Mouse (Mus musculus) heart, embryonic 11.5 days (tissue): ENCODE data around the gene Nppa. TPM values are rescaled to one million over a fixed set of nuclear protein-coding genes. Genes with fewer than 3 reads are reported as not detected.

Source experiments
- ATAC-seq: fragments of 200-750 bp; cut with Nextera tagmentation; replicated peaks from 2 replicates; pipeline ENCODE4 v1.8.0; 2017; ENCODE audit warnings: moderate library complexity; ENCODE audit not compliant: insufficient number of reproducible peaks, low FRiP score, low TSS enrichment
- H3K27ac ChIP-seq: fragments of 300-500 bp; sonication (generic); 2 replicates; pipeline ENCODE4 v1.5.1; 2014; ENCODE audit warnings: mild to moderate bottlenecking, low read depth, low read length
- H3K27me3 ChIP-seq: fragments of 300-500 bp; sonication (generic); 2 replicates; pipeline ENCODE4 v1.6.1; 2014; ENCODE audit warnings: mild to moderate bottlenecking, low read length, mixed read lengths; ENCODE audit not compliant: control insufficient read depth, insufficient read depth
- H3K36me3 ChIP-seq: fragments of 300-500 bp; sonication (generic); 2 replicates; pipeline ENCODE4 v1.6.1; 2014; ENCODE audit warnings: mild to moderate bottlenecking, low read length, moderate library complexity, mixed read lengths; ENCODE audit not compliant: control insufficient read depth, insufficient read depth
- H3K4me1 ChIP-seq: fragments of 300-500 bp; sonication (generic); 2 replicates; pipeline ENCODE4 v1.6.1; 2014; ENCODE audit warnings: low read length; ENCODE audit not compliant: control insufficient read depth, insufficient read depth
- H3K4me2 ChIP-seq: fragments of 300-500 bp; sonication (generic); 2 replicates; pipeline ENCODE4 v1.6.1; 2014; ENCODE audit warnings: mild to moderate bottlenecking, moderate library complexity
- H3K4me3 ChIP-seq: fragments of 300-500 bp; sonication (generic); 2 replicates; pipeline ENCODE4 v1.5.1; 2014; ENCODE audit warnings: low read depth, low read length
- H3K9ac ChIP-seq: fragments of 300-500 bp; sonication (generic); 2 replicates; pipeline ENCODE4 v1.6.1; 2014; ENCODE audit warnings: mild to moderate bottlenecking, low read depth, low read length, moderate library complexity
- H3K9me3 ChIP-seq: fragments of 300-500 bp; sonication (generic); replicated peaks from 2 replicates; pipeline ENCODE4 v1.6.1; 2016; ENCODE audit warnings: low read length; ENCODE audit not compliant: control insufficient read depth
- WGBS: fragments of 180-500 bp; shearing (Covaris S2); extraction: QIAGEN DNeasy Blood & Tissue Kit; methylation state at CpG from one replicate; pipeline ENCODE4 v1.1.7; 2014; ENCODE audit not compliant: insufficient replicate concordance; 5-methylcytosine and 5-hydroxymethylcytosine counted together
- polyA plus RNA-seq: library from polyadenylated mRNA; unstranded; fragments of >200 nt; fragmentation: Nextera tagmentation; extraction: Ambion mirVana; gene quantifications from 2 replicates; pipeline ENCODE4 v1.2.1, GENCODE M21; 2014

Nppa gene
- polyA plus RNA-seq, 1 experiment from 2014 or later = 5,496 TPM

DNA sequence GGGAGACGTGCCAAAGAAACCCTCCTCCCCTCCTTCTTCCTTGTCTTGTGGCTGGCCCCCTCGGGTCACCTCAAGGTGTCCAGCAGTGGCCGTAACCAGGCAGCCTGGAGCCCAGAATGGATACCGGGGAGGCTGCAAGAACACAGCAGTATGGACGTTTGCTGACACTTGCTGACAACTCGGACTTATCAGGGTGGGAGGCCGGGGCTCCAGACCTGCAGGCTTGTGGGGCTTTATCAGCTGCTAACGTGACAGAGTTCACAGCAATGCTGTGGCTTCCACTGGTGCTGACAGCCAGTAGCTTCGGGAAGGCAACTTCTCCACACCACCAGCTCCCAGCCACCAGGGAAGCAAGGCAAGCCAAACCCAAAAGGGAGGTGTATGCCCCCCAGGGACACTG lies 31.2 kb upstream of the Nppa start:
- H3K4me3 ChIP-seq = no peak overlapping the region
- peaks cover 6% of the 10 kb centered on the region; the same call in 1 of the 2 replicates for H3K4me1 ChIP-seq
- peak overlapping the region; percentile 73 for H3K27ac ChIP-seq
- H3K36me3 ChIP-seq = no peaks in the 10 kb centered on the region
- H3K4me2 ChIP-seq = peak overlapping the region; percentile 42
- peak; percentile 75 for ATAC-seq
- WGBS = 5% methylated on average over 9 of the region's 9 CpGs
- no peak overlapping the region; the same call in 1 of the 2 replicates for H3K9ac ChIP-seq
- peaks cover 16% of the 10 kb centered on the region for H3K27me3 ChIP-seq
- H3K9me3 ChIP-seq = no peaks in the 10 kb centered on the region

DNA sequence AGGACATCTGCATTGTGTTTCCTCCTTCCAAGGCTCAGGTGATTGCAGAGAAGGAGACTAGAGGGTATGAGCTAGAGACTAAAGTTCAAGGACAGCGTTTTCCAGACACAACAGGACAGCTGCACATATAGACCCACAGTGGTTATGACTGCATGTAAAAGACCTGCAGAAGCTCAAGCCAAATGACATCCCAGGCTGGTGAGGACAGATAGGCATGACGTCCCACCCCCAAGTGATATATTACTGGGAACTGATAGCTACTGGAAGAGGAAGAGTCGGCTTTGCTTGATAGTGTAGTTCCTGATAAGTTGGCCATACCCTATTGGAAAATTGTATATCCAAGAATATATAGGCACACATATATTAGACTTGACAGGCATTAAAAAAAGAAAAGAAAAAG lies 24.3 kb upstream of the Nppa start:
- H3K4me2 ChIP-seq = no peak overlapping the region
- H3K36me3 ChIP-seq = no peaks in the 10 kb centered on the region
- H3K9me3 ChIP-seq = peaks cover 3% of the 10 kb centered on the region; the same call in 1 of the 2 replicates
- ATAC-seq = no peak
- no peak overlapping the region for H3K9ac ChIP-seq
- WGBS = 55% methylated on average over 3 of the region's 3 CpGs
- H3K27me3 ChIP-seq = peaks cover 9% of the 10 kb centered on the region
- H3K4me1 ChIP-seq = no peaks in the 10 kb centered on the region
- no peak overlapping the region for H3K27ac ChIP-seq
- H3K4me3 ChIP-seq = no peak overlapping the region

DNA sequence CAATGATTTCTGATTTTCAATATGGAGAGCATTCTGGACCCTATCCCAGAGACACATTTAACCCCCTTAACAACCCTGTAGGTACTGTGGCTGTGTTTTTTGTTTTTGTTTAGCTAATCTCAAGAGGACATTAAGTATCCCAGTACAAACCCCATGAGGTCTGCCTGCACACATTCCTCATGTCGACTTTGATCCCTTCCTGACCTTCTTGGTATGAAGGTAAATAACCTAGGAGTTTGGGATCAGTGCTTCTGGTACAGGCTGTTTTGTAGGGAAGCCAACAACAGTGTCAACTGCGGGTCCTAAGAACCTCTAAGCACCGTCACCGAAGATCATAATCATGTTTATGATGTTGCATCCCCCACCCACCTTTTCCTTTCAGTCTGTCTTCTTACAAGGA lies 22.8 kb upstream of the Nppa start:
- Histone ChIP-seq H3K36me3 (no peaks in the 10 kb centered on the region), H3K4me1 (no peaks in the 10 kb centered on the region), H3K27ac (no peak overlapping the region), H3K27me3 (peaks cover 18% of the 10 kb centered on the region), H3K9me3 (peaks cover 3% of the 10 kb centered on the region; the same call in 1 of the 2 replicates), H3K9ac (no peak overlapping the region), H3K4me2 (no peak overlapping the region), H3K4me3 (no peak overlapping the region)
- ATAC-seq = no peak
- 74% methylated on average over 4 of the region's 4 CpGs for WGBS

DNA sequence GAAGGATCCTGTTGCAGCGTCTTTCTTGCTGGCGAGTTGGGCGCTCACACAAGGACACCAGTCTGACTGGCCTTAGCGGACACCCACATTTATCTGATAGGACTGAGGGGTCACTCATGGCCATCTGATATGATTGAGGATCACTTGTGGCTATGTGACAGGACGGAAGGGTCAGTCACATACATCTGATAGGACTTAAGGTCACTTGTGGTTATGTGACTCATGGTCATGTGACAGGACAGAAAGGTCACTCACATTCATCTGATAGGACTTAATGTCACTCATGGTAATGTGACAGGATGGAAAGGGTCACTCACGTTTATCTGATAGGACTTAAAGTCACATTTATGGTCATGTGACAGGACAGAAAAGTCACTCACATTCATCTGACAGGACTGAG lies 22.1 kb upstream of the Nppa start:
- Histone ChIP-seq H3K36me3 (no peaks in the 10 kb centered on the region), H3K9me3 (peaks cover 3% of the 10 kb centered on the region; the same call in 1 of the 2 replicates), H3K4me2 (no peak overlapping the region), H3K27me3 (peaks cover 14% of the 10 kb centered on the region), H3K4me3 (no peak overlapping the region), H3K9ac (no peak overlapping the region), H3K4me1 (no peaks in the 10 kb centered on the region), H3K27ac (no peak overlapping the region)
- 87% methylated on average over 6 of the region's 6 CpGs for WGBS
- no peak for ATAC-seq

DNA sequence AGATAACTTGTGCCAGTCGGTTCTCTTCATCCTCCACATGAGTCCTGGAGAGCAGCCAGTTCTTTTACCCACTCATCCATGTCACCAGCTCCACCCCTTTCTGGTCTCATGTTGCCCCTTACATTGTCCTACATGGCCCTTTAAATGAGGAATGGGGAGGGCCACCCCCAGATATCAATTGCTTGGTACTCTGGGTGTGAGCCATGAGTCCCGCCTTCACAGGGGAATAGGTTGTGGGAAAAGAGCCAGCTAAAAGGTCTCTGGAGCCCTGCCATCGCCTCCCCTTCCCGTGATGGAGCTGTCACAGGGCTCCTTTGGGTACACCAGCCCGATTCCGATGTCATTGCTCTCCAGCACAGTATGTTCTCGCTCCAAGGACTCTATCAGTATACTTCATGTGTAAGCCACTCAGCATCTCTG lies 21.1 kb upstream of the Nppa start:
- 77% methylated on average over 7 of the region's 7 CpGs for WGBS
- Histone ChIP-seq H3K4me1 (no peaks in the 10 kb centered on the region), H3K4me2 (no peak overlapping the region), H3K9me3 (peaks cover 3% of the 10 kb centered on the region; the same call in 1 of the 2 replicates), H3K4me3 (no peak overlapping the region), H3K9ac (no peak overlapping the region), H3K27me3 (peaks cover 14% of the 10 kb centered on the region), H3K27ac (no peak overlapping the region), H3K36me3 (no peaks in the 10 kb centered on the region)
- ATAC-seq = no peak

DNA sequence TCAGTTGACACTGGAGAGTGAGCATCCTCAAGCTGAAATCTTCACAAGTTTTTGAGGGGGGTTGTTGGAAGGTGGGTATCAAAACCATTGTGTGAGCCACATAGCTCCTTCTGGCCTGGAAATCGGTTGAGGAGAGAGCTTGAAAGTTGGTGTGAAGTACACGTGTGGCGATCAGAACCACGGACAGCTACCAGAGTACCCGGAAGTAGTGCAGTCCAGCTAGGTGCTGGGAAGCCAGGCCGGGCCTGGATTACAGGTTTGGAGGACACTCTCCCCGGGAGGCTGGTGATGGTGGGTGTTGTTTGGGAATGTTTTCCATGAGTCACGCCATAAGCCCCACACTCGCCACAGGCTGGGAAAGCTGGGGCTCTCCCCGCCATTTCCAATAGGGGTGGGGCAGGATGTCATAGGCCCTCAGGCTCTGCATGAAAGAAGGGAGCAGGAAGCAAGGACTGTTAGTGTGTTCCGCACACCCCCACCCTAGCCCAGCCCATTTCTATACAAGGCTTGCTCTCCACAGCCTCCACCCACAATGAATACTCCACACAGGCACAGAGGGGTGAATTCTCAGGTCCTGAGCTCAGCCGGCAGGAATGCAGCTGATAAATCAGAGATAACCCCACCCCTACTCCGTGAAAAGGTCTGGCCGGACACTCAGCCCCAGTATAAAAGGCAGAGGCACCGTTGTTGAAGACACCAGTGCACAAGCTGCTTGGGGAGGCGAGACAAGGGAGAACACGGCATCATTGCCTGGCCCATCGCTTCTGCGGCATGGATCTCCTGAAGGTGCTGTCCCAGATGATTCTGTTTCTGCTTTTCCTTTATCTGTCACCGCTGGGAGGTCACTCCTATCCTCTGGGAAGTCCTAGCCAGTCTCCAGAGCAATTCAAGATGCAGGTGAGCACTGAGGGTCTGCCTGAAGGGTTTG lies 15.1 kb upstream of the Nppa start, which contains the start of gene Nppb:
Gene Nppb (plus strand): TSS at position 584 of the 928 bp plus-strand sequence.
- peak within 1 kb of the TSS; percentile 58 for H3K4me2 ChIP-seq
- WGBS = 17% methylated on average over 20 of the region's 20 CpGs
- H3K4me3 ChIP-seq = peak within 1 kb of the TSS; percentile 44
- peak within 1 kb of the TSS; percentile 74 for H3K9ac ChIP-seq
- ATAC-seq = peak; percentile 73
- H3K36me3 ChIP-seq = no peaks in the 10 kb centered on the region
- peaks cover 6% of the 10 kb centered on the region for H3K4me1 ChIP-seq
- H3K27ac ChIP-seq = peak within 1 kb of the TSS; percentile 89
- H3K27me3 ChIP-seq = peaks cover 10% of the 10 kb centered on the region
- no peaks in the 10 kb centered on the region for H3K9me3 ChIP-seq

DNA sequence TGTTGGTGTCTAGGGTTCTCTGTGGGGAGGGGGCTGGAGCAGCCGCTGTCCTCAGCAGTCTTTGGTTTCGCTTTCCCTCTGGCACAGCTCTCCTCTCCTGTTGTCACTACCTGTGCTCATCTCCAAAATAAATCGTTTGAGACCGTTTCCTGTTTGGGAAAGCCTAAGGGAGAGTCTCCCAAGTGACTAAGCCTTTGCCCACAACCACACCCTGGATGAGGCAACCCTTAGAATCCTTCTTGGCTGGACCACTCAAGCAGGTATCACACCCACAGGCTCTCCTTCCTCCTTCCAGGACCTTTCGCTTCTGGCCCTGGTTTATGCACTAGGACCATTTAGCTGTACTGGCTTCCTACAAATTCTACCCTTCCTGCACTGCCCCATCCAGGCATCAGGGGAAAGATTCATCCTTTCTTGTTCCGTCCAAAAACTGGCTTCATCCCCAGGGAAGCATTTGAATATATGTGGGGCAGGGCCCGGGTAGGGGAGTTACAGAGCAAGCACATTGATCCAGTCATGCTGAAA lies 6.9 kb upstream of the Nppa start:
- Histone ChIP-seq H3K9me3 (no peaks in the 10 kb centered on the region), H3K27me3 (peaks cover 10% of the 10 kb centered on the region), H3K4me2 (no peak overlapping the region), H3K27ac (no peak overlapping the region), H3K36me3 (no peaks in the 10 kb centered on the region), H3K4me3 (no peak overlapping the region), H3K4me1 (no peaks in the 10 kb centered on the region), H3K9ac (no peak overlapping the region)
- ATAC-seq = no peak
- WGBS = 58% methylated on average over 7 of the region's 7 CpGs

DNA sequence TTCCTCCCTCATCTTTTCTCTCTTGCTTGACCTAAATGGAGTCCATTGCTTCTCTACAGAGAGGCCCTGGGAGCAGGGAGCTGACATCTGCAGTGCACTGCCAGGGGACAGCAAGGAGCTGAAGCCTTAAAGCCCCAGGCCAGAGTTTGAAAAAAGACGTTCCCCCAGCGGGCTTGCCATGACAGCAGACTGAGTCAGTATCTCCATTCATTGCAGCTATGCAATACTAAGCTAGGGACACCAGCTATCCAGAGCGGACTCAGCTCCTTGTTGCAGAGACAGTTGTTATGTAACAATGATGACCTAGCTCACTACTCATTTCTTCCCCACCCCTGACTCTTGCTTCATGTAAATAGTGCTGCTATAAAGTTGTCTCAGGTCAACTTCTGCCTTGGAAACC lies 5.2 kb upstream of the Nppa start:
- Histone ChIP-seq H3K4me3 (no peak overlapping the region), H3K9ac (no peak overlapping the region), H3K4me1 (peaks cover 6% of the 10 kb centered on the region; the same call in 1 of the 2 replicates), H3K27ac (no peak overlapping the region), H3K36me3 (no peaks in the 10 kb centered on the region), H3K4me2 (no peak overlapping the region), H3K9me3 (no peaks in the 10 kb centered on the region), H3K27me3 (peaks cover 16% of the 10 kb centered on the region)
- 77% methylated on average over 3 of the region's 3 CpGs for WGBS
- ATAC-seq = no peak
